Mouse (Mus musculus) testis, adult 2 months (tissue): ENCODE data around the gene Pym1. TPM values are rescaled to one million over a fixed set of nuclear protein-coding genes. Genes with fewer than 3 reads are reported as not detected.
A peak's percentile ranks its signal among the peaks of the same experiment; 100 is the strongest.

Experiments used
- H3K27ac ChIP-seq: fragments of 200-500 bp; 2 replicates; pipeline ENCODE4 v1.5.1; 2012; ENCODE audit warnings: low read depth, low read length; ENCODE audit not compliant: control insufficient read depth, insufficient read depth
- H3K27me3 ChIP-seq: fragments of 200-500 bp; 2 replicates; pipeline ENCODE4 v1.6.1; 2012; ENCODE audit warnings: mild to moderate bottlenecking, low read length, moderate library complexity; ENCODE audit not compliant: control insufficient read depth, insufficient read depth
- H3K36me3 ChIP-seq: fragments of 200-500 bp; 2 replicates; pipeline ENCODE4 v1.6.1; 2012; ENCODE audit warnings: mild to moderate bottlenecking, low read length; ENCODE audit not compliant: control insufficient read depth, insufficient read depth
- H3K4me1 ChIP-seq: fragments of 200-500 bp; 2 replicates; pipeline ENCODE4 v1.6.1; 2012; ENCODE audit warnings: low read length; ENCODE audit not compliant: control insufficient read depth, insufficient read depth
- H3K4me3 ChIP-seq: fragments of 200-500 bp; 2 replicates; pipeline ENCODE4 v1.5.1; 2012; ENCODE audit warnings: low read depth, mild to moderate bottlenecking, low read length, moderate library complexity, mixed read lengths; ENCODE audit not compliant: control insufficient read depth
- CTCF ChIP-seq: fragments of 200-500 bp; IDR thresholded peaks from 2 replicates; pipeline ENCODE4 v1.5.1; 2012; ENCODE audit warnings: low read depth, mild to moderate bottlenecking, inconsistent platforms, low read length, moderate library complexity; ENCODE audit not compliant: control insufficient read depth, insufficient read depth, insufficient replicate concordance
- POLR2A ChIP-seq: fragments of 200-500 bp; IDR thresholded peaks from 2 replicates; pipeline ENCODE4 v1.6.1; 2012; ENCODE audit warnings: low read depth, mild to moderate bottlenecking, inconsistent platforms, low read length, moderate library complexity; ENCODE audit not compliant: control insufficient read depth
- polyA plus RNA-seq: library from polyadenylated mRNA; depleted of rRNA; stranded (reverse); fragments of >200 nt; gene quantifications from 2 replicates; pipeline ENCODE4 v1.2.3, GENCODE M21; 2012; rRNA removed

The Pym1 gene
- polyA plus RNA-seq, 1 experiment = 19.5 TPM

DNA sequence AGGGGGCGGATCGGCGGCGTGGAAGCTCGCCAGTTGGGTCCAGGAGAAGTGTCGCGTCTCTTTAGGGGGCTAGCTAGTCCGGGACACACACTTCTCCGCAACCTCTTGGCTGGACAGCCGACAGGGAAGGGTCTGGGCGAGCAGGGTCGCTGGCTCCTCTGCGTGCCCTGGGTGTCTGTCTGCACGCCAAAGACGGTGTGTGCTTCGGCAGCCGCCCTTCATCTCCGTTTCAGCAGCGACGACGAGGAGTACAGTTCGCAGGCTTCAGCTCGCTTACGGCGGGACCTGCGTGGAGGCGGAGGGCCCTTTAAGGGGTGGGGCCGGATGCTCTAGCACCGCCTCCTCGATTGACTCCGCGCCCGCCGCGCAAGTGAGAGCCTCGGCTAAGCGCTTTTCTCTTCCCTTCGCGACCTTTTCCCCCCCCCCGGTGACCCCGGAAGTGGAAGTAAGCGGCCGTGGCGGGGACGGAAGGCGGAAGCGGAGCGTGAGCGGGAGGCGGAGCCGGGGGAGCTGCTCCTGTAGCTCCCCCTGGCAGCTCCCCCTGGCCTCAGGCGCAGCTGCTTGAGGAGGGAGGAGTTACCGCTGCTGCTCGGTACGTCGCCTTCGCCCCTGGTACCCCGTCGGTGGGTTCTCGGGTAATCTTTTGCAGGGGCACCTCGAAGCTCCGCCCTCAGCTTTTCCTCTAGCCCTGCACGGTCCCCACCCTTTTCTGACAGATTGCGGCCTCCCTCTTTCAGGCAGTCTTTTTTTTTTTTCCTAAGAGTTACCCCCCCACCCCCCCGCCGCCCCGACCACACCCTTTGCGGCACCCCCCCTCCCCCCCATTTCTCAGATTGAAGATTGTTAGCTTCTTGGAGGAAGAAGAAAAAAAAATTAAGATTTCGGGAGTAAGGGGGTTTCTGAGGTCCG, 57.7 kb downstream of the Pym1 start:
- Histone ChIP-seq H3K36me3 (no peaks in the 10 kb centered on the region), H3K4me3 (peak overlapping the region; percentile 78), H3K4me1 (peaks cover 22% of the 10 kb centered on the region), H3K27ac (peak overlapping the region; percentile 70), H3K27me3 (no peaks in the 10 kb centered on the region)
- TF ChIP-seq POLR2A (peak; percentile 58; the same call in 1 of the 2 replicates), CTCF (no peak)

- H3K4me3 ChIP-seq = peak overlapping the region; percentile 55
- no peaks in the 10 kb centered on the region for H3K27me3 ChIP-seq
- H3K4me1 ChIP-seq = peaks cover 22% of the 10 kb centered on the region
- H3K27ac ChIP-seq = no peak overlapping the region
- TF ChIP-seq POLR2A (no peak), CTCF (no peak)
- no peaks in the 10 kb centered on the region for H3K36me3 ChIP-seq
Observed at GRCm38 (mm10) chr10:128806086-128806485, 58.4 kb downstream of the Pym1 start.

GRCm38 (mm10) chr10:128807018-128807417, 59.3 kb downstream of the Pym1 start:
- H3K4me3 ChIP-seq = no peak overlapping the region

More at GRCm38 (mm10) chr10:128807018-128807417, 59.3 kb downstream of the Pym1 start:
- TF ChIP-seq CTCF (no peak), POLR2A (no peak)
- H3K4me1 ChIP-seq = peaks cover 22% of the 10 kb centered on the region
- H3K27me3 ChIP-seq = no peaks in the 10 kb centered on the region
- H3K36me3 ChIP-seq = no peaks in the 10 kb centered on the region
- H3K27ac ChIP-seq = no peak overlapping the region

Other genes starting within 250 kb of the Pym1 start
- 20.3 and 23.2 TPM in 2 replicates for gene Myl6b, start 249.2 kb upstream of the Pym1 start, polyA plus RNA-seq
- 1.6 and 3.1 TPM in 2 replicates for gene Esyt1, start 222.0 kb upstream of the Pym1 start, polyA plus RNA-seq
- gene Zc3h10, start 200.1 kb upstream of the Pym1 start, polyA plus RNA-seq = 29.9 and 33.9 TPM in 2 replicates
- gene Rpl41, start 198.6 kb upstream of the Pym1 start, polyA plus RNA-seq = 1,504 and 1,952 TPM in 2 replicates
- 31.7 and 36.5 TPM in 2 replicates for gene Pa2g4, start 181.9 kb upstream of the Pym1 start, polyA plus RNA-seq
- 0.77 and 2.1 TPM in 2 replicates for gene Erbb3, start 158.2 kb upstream of the Pym1 start, polyA plus RNA-seq
- gene Rps26, start 121.1 kb upstream of the Pym1 start, polyA plus RNA-seq = 296 and 407 TPM in 2 replicates
- 0.84 and 1.2 TPM in 2 replicates for gene Ikzf4, start 101.9 kb upstream of the Pym1 start, polyA plus RNA-seq
- gene Suox, start 73.8 kb upstream of the Pym1 start, polyA plus RNA-seq = 7.0 and 9.7 TPM in 2 replicates
- 27.6 and 31.1 TPM in 2 replicates for gene Rab5b, start 51.6 kb upstream of the Pym1 start, polyA plus RNA-seq
- gene Pmel, start 43.7 kb upstream of the Pym1 start, polyA plus RNA-seq = 24.6 and 27.7 TPM in 2 replicates
- gene Cdk2, start 42.9 kb upstream of the Pym1 start, polyA plus RNA-seq = 53.1 and 61.0 TPM in 2 replicates
- 124 TPM in 2 replicates for gene Dgka, start 3.0 kb upstream of the Pym1 start, polyA plus RNA-seq
- gene Mmp19, start 43.0 kb downstream of the Pym1 start, polyA plus RNA-seq = 1.3 and 1.6 TPM in 2 replicates
- 8.9 and 10.4 TPM in 2 replicates for gene Dnajc14, start 56.2 kb downstream of the Pym1 start, polyA plus RNA-seq
- 7.7 and 8.2 TPM in 2 replicates for gene Tmem198b, start 56.5 kb downstream of the Pym1 start, polyA plus RNA-seq
- 11.0 and 13.2 TPM in 2 replicates for gene Sarnp, start 69.4 kb downstream of the Pym1 start, polyA plus RNA-seq
- 77.4 and 91.8 TPM in 2 replicates for gene Ormdl2, start 73.8 kb downstream of the Pym1 start, polyA plus RNA-seq
- gene Gdf11, start 143.8 kb downstream of the Pym1 start, polyA plus RNA-seq = 0.82 and 0.93 TPM in 2 replicates
- gene Cd63, start 153.1 kb downstream of the Pym1 start, polyA plus RNA-seq = 28.8 and 30.9 TPM in 2 replicates
- 7.5 and 8.9 TPM in 2 replicates for gene Rdh5, start 175.0 kb downstream of the Pym1 start, polyA plus RNA-seq
- gene Bloc1s1, start 176.1 kb downstream of the Pym1 start, polyA plus RNA-seq = 97.9 and 108 TPM in 2 replicates
- gene Itga7, start 185.9 kb downstream of the Pym1 start, polyA plus RNA-seq = 19.0 and 19.1 TPM in 2 replicates
- gene Mettl7b, start 213.1 kb downstream of the Pym1 start, polyA plus RNA-seq = 1.3 and 1.6 TPM in 2 replicates
- not detected in 2 replicates for gene Olfr9, start 241.5 kb downstream of the Pym1 start, polyA plus RNA-seq